Mouse (Mus musculus): ENCODE measurements around the gene Naalad2. TPM values are rescaled to one million over a fixed set of nuclear protein-coding genes. Genes with fewer than 3 reads are reported as not detected.
A peak's percentile ranks its signal among the peaks of the same experiment; 100 is the strongest.
"Not testable (repeated sequence)": the region's sequence is repeated elsewhere in the genome, so short reads cannot be mapped to it uniquely, and the experiment has no call there.

Naalad2 gene
- 0.51 and 0.60 TPM in 2 replicates for polyA plus RNA-seq (2015; fragmentation: Nextera tagmentation; extraction: Ambion mirVana)

GRCm38 (mm10) chr9:18402895-18403294, at the start of gene Naalad2:
Naalad2 (minus strand) TSS chr9:18402995.
- H3K4me1 ChIP-seq (replicated peaks); H3K9ac ChIP-seq; H3K9me3 ChIP-seq (replicated peaks); H3K4me2 ChIP-seq; H3K4me3 ChIP-seq (replicated peaks); ATAC-seq (ENCODE audit: low read depth); H3K27me3 ChIP-seq; H3K27ac ChIP-seq; DNase-seq; H3K36me3 ChIP-seq: not testable (repeated sequence)
- WGBS (ENCODE audit: insufficient replicate concordance), result 40% methylated on average over 2 of the region's 2 CpGs

GRCm38 (mm10) chr9:18431687-18432086, 28.9 kb upstream of the Naalad2 start:
- H3K4me1 ChIP-seq (replicated peaks), result no peaks in the 10 kb centered on the region
- DNase-seq (no peak), ATAC-seq (ENCODE audit: low read depth) (no peak)
- no peaks in the 10 kb centered on the region for H3K9me3 ChIP-seq (replicated peaks)
- no peaks in the 10 kb centered on the region for H3K27me3 ChIP-seq
- H3K4me2 ChIP-seq, result no peak overlapping the region
- H3K9ac ChIP-seq, result no peak overlapping the region
- no peak overlapping the region for H3K4me3 ChIP-seq (replicated peaks)
- no peak overlapping the region for H3K27ac ChIP-seq
- WGBS (ENCODE audit: insufficient replicate concordance), result 60% methylated on average over 10 of the region's 10 CpGs
- no peaks in the 10 kb centered on the region for H3K36me3 ChIP-seq

GRCm38 (mm10) chr9:18430354-18430753, 27.6 kb upstream of the Naalad2 start, which contains the start of gene Mbd3l2:
Mbd3l2 (plus strand) TSS chr9:18430654.
- no peaks in the 10 kb centered on the region for H3K9me3 ChIP-seq (replicated peaks)
- no peak for DNase-seq

GRCm38 (mm10) chr9:18412371-18412770, 9.6 kb upstream of the Naalad2 start:
- not testable (repeated sequence) for H3K36me3 ChIP-seq; H3K9ac ChIP-seq; H3K4me2 ChIP-seq; H3K27me3 ChIP-seq; ATAC-seq (ENCODE audit: low read depth); H3K27ac ChIP-seq; H3K4me1 ChIP-seq (replicated peaks); DNase-seq; H3K9me3 ChIP-seq (replicated peaks); H3K4me3 ChIP-seq (replicated peaks)
- WGBS (ENCODE audit: insufficient replicate concordance), result 54% methylated on average over 4 of the region's 4 CpGs

More at GRCm38 (mm10) chr9:18430354-18430753, 27.6 kb upstream of the Naalad2 start, which contains the start of gene Mbd3l2:
- ATAC-seq (ENCODE audit: low read depth), result no peak
- Histone ChIP-seq H3K9ac (no peak within 1 kb of the TSS), H3K27me3 (no peaks in the 10 kb centered on the region), H3K4me2 (no peak within 1 kb of the TSS), H3K4me1 (replicated peaks) (no peaks in the 10 kb centered on the region), H3K4me3 (replicated peaks) (no peak within 1 kb of the TSS), H3K36me3 (no peaks in the 10 kb centered on the region), H3K27ac (no peak within 1 kb of the TSS)

- ATAC-seq (ENCODE audit: low read depth), result no peak
- H3K9ac ChIP-seq, result no peak within 1 kb of the TSS
- WGBS (ENCODE audit: insufficient replicate concordance), result 50% methylated on average over 1 of the region's 1 CpGs
- H3K9me3 ChIP-seq (replicated peaks), result no peaks in the 10 kb centered on the region
- no peak within 1 kb of the TSS for H3K27ac ChIP-seq
- no peaks in the 10 kb centered on the region for H3K36me3 ChIP-seq
- H3K4me3 ChIP-seq (replicated peaks), result no peak within 1 kb of the TSS
- no peaks in the 10 kb centered on the region for H3K4me1 ChIP-seq (replicated peaks)
- no peaks in the 10 kb centered on the region for H3K27me3 ChIP-seq
- DNase-seq, result no peak
- no peak within 1 kb of the TSS for H3K4me2 ChIP-seq
Observed at GRCm38 (mm10) chr9:18404118-18404517, 1.3 kb upstream of the Naalad2 start, which contains the start of gene Ubtfl1. Ubtfl1 (plus strand) TSS chr9:18404418.

- H3K27ac ChIP-seq, result no peak overlapping the region
- 74% methylated on average over 1 of the region's 1 CpGs for WGBS (ENCODE audit: insufficient replicate concordance)
Observed at GRCm38 (mm10) chr9:18399629-18400028, 3.2 kb downstream of the Naalad2 start.

GRCm38 (mm10) chr9:18385782-18386181, 17.0 kb downstream of the Naalad2 start:
- Histone ChIP-seq H3K27ac (no peak overlapping the region), H3K27me3 (no peaks in the 10 kb centered on the region), H3K9me3 (replicated peaks) (no peaks in the 10 kb centered on the region), H3K4me1 (replicated peaks) (no peaks in the 10 kb centered on the region), H3K36me3 (no peaks in the 10 kb centered on the region), H3K4me2 (no peak overlapping the region), H3K4me3 (replicated peaks) (no peak overlapping the region), H3K9ac (no peak overlapping the region)
- ATAC-seq (ENCODE audit: low read depth) (no peak), DNase-seq (no peak)
- 24% methylated on average over 6 of the region's 6 CpGs for WGBS (ENCODE audit: insufficient replicate concordance)

More at GRCm38 (mm10) chr9:18399629-18400028, 3.2 kb downstream of the Naalad2 start:
- Histone ChIP-seq H3K4me2 (no peak overlapping the region), H3K4me1 (replicated peaks) (no peaks in the 10 kb centered on the region), H3K9me3 (replicated peaks) (no peaks in the 10 kb centered on the region), H3K4me3 (replicated peaks) (no peak overlapping the region), H3K36me3 (no peaks in the 10 kb centered on the region), H3K27me3 (no peaks in the 10 kb centered on the region), H3K9ac (no peak overlapping the region)
- DNase-seq, result no peak
- no peak for ATAC-seq (ENCODE audit: low read depth)

GRCm38 (mm10) chr9:18373026-18373425, 29.8 kb downstream of the Naalad2 start:
- H3K27me3 ChIP-seq; H3K27ac ChIP-seq; H3K9me3 ChIP-seq (replicated peaks); H3K4me1 ChIP-seq (replicated peaks); H3K36me3 ChIP-seq; ATAC-seq (ENCODE audit: low read depth); DNase-seq; H3K4me2 ChIP-seq; H3K9ac ChIP-seq; H3K4me3 ChIP-seq (replicated peaks): not testable (repeated sequence)
- 41% methylated on average over 1 of the region's 1 CpGs for WGBS (ENCODE audit: insufficient replicate concordance)

- ATAC-seq (ENCODE audit: low read depth) (no peak), DNase-seq (no peak)
- no peaks in the 10 kb centered on the region for H3K27me3 ChIP-seq
- no peak overlapping the region for H3K4me3 ChIP-seq (replicated peaks)
- H3K9me3 ChIP-seq (replicated peaks), result no peaks in the 10 kb centered on the region
- WGBS (ENCODE audit: insufficient replicate concordance), result 88% methylated on average over 3 of the region's 3 CpGs
- no peak overlapping the region for H3K27ac ChIP-seq
- no peak overlapping the region for H3K4me2 ChIP-seq
- no peak overlapping the region for H3K9ac ChIP-seq
- peaks cover 7% of the 10 kb centered on the region for H3K36me3 ChIP-seq
- H3K4me1 ChIP-seq (replicated peaks), result no peaks in the 10 kb centered on the region
Observed at GRCm38 (mm10) chr9:18319990-18320389, 82.8 kb downstream of the Naalad2 start.

GRCm38 (mm10) chr9:18298301-18298700, 104.5 kb downstream of the Naalad2 start:
- ATAC-seq (ENCODE audit: low read depth) (no peak), DNase-seq (no peak)
- Histone ChIP-seq H3K4me3 (replicated peaks) (no peak overlapping the region), H3K4me1 (replicated peaks) (peaks cover 8% of the 10 kb centered on the region), H3K27me3 (no peaks in the 10 kb centered on the region), H3K9ac (no peak overlapping the region), H3K4me2 (no peak overlapping the region), H3K36me3 (peaks cover 48% of the 10 kb centered on the region), H3K27ac (no peak overlapping the region), H3K9me3 (replicated peaks) (no peaks in the 10 kb centered on the region)
- 89% methylated on average over 5 of the region's 6 CpGs for WGBS (ENCODE audit: insufficient replicate concordance)

- peak overlapping the region; percentile 89 for H3K27ac ChIP-seq
- peak overlapping the region; percentile 91 for H3K4me3 ChIP-seq (replicated peaks)
- peak overlapping the region; percentile 93 for H3K9ac ChIP-seq
- 13% methylated on average over 6 of the region's 6 CpGs for WGBS (ENCODE audit: insufficient replicate concordance)
- ATAC-seq (ENCODE audit: low read depth) (no peak), DNase-seq (no peak)
- H3K36me3 ChIP-seq, result peaks cover 6% of the 10 kb centered on the region; the same call in 1 of the 2 replicates
- no peaks in the 10 kb centered on the region for H3K27me3 ChIP-seq
- H3K9me3 ChIP-seq (replicated peaks), result no peaks in the 10 kb centered on the region
- H3K4me2 ChIP-seq, result peak overlapping the region; percentile 77
- H3K4me1 ChIP-seq (replicated peaks), result peaks cover 10% of the 10 kb centered on the region
Observed at GRCm38 (mm10) chr9:18293026-18293781, 109.6 kb downstream of the Naalad2 start.

GRCm38 (mm10) chr9:18292443-18292922, 110.3 kb downstream of the Naalad2 start:
- no peaks in the 10 kb centered on the region for H3K9me3 ChIP-seq (replicated peaks)
- H3K4me1 ChIP-seq (replicated peaks), result peaks cover 10% of the 10 kb centered on the region
- H3K4me2 ChIP-seq, result peak overlapping the region; percentile 77
- no peak for DNase-seq
- peak overlapping the region; percentile 93 for H3K9ac ChIP-seq
- ATAC-seq (ENCODE audit: low read depth), result peak; percentile 49
- no peaks in the 10 kb centered on the region for H3K27me3 ChIP-seq
- H3K36me3 ChIP-seq, result peaks cover 4% of the 10 kb centered on the region; the same call in 1 of the 2 replicates
- H3K27ac ChIP-seq, result peak overlapping the region; percentile 89
- peak overlapping the region; percentile 91 for H3K4me3 ChIP-seq (replicated peaks)
- WGBS (ENCODE audit: insufficient replicate concordance), result under 1% methylated on average over 24 of the region's 24 CpGs

All from liver, embryonic 13.5 days (tissue).